Mouse (Mus musculus) ovary, postnatal 36 days (tissue): ENCODE results near the gene Cyp21a1.
"Not testable (repeated sequence)": the region's sequence is repeated elsewhere in the genome, so short reads cannot be mapped to it uniquely, and the experiment has no call there.

Source experiments
- DNase-seq: peaks from one replicate; pipeline ENCODE4 v3.0.0; 2022; ENCODE audit warnings: low spot score, mixed read lengths

Cyp21a1 gene

DNA sequence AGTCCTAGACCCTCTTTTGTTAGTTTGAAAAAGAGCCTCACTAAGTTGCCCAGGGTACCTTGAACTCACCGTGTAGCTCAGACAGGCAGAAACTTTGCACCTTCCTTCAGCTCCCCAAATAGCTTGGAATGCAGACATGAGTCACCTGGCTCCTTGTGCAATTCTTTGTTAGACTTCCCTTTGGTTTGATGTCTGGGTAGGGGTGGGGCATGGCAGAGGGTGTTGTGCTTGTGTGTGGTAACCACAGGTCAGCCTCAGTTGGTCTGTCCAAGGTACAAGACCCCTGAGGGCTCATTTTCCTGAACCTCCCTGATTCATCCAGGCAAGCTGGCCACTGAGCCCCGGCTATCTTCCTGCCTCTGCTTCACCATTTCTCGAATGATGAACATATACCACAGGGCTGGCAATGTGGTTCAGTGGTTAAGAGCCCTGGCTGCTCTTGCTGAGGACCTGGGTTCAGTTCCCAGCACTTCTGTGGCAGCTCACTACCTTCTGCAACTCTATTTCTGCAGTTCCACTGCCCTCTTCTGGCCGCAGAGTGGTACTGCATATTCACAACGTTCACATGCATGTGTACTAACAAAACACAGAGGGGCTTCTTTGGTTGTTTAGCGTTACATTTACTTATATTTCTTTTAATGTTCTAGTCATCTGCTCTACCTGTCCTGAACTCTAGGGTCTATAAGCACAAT lies 656 bp upstream of the Cyp21a1 start:
- DNase-seq, result no peak

DNA sequence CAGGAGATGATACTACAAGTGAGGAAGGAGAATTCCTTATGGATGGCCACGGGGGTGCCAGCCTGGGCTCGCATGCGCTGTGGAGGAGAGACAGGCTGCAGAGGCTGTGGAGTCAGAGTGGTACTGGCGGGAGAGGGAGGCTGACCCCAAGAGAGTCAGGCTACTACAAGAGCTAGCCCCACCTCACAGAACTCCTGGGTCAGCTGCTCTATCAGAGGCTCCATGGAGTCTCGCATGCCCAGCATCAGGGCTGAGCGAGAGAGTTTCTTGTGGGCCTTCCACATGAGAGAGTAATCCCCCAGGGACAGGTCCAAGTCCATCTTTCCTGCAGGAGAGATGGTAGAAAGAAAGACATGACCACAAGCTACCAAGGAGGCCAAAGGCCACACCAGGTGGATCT lies 994 bp downstream of the Cyp21a1 start:
- DNase-seq, result not testable (repeated sequence)

DNA sequence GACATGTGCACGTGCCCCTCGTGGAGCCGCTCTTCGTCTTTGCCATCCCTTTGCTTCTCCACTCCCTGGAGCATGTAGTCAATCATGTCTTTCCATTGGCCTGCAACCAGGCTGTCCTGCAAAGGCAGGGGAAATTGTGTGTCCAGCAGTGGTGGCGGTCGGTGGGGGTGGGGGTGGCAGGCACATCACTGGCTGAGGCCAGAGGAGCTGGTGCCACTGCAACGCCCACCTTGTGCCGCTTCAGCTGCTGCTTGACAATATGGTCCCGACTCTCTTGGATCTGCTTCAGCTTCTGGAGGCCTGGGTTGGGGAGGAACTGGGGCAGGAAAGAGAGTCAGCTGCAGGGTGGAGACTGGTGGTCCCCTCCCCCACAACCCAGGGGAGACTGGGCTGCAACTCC lies 1.6 kb downstream of the Cyp21a1 start:
- DNase-seq, result not testable (repeated sequence)

DNA sequence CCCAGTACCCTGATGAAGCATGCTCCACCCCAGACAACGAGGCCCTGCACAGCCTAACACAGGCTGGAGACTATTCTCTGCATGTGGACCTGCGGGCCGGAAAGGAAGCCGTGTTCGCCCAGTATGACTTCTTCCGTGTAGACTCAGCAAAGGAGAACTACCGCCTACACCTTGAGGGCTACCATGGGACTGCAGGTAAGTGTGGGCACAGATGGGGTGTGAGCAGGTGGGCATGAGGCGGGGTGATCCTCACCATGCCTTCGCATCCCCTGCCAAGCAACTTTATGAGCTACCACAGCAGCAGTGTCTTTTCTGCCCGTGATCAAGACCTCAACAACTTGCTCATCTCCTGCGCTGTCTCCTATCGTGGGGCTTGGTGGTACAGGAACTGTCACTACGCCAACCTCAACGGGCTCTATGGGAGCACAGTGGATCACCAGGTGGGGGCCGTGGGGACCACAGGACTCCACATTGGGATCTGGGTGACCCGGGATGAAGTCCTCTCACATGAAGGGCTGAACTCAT lies 3.5 kb downstream of the Cyp21a1 start:
- DNase-seq, result not testable (repeated sequence)

DNA sequence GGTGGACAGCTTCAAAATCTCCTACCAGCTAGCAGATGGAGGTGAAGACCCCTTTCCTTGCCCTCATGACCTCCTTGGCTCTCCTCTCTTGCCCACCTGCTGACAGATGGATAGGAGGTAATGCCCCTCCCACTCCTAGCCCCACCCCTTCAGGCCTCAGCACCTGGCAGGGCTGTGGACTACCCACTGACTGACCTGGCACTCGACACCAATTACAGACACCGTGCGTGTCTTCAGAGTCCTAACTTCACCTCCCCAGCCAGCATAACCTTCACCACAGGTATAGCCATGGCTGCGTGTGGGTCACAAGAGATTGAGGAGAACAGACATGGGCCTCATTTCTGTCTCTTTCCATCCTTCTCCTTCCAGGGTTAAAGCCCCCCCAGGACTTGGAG lies 4.8 kb downstream of the Cyp21a1 start:
- DNase-seq, result no peak

DNA sequence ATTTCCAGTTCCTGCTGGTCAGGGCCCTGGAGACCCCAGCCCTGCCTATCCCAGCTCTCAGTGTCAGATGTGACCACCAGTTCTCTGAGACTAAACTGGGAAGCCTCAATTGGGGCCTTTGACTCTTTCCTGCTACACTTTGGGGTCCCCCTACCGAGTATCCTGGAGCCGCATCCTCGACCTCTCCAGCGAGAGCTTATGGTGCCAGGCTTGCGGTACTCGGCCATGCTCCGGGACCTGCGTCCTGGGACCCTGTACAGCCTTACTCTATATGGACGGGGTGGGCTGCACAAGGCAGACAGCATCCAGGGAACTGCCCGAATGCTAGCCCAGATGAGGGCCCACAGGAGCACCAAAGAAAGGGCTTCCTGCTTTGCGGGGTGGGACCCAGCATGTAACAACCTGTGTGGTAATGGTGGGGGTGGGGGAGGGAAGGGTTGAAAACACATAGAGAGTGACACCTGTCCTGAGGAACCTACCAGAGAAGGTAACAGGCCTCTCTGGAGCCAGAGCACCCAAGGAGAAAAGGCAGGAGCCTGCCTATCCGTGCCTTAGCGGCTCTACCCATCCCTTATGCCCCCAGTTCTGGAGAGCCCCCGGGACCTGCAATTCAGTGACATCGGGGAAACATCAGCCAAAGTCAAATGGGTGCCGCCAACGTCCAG lies 5.4 kb downstream of the Cyp21a1 start:
- DNase-seq, result no peak

DNA sequence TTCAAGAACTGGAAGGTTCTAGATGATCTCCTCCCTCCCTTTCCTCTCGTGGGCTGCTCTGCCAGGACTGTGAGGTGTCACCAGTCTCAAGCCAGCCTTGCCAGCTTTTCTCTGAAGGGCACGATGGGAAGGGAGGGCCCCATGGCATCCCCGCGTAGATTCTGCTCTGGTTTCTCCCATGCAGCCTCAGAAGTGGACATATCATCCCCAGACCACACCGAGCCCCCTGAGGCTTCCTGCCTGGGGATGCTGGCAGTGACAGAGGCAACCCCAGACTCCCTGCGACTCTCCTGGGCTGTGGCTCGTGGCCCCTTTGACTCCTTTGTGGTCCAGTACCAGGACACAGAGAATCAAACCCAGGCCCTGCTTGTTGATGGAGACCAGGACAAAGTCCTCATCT lies 6.3 kb downstream of the Cyp21a1 start:
- not testable (repeated sequence) for DNase-seq

DNA sequence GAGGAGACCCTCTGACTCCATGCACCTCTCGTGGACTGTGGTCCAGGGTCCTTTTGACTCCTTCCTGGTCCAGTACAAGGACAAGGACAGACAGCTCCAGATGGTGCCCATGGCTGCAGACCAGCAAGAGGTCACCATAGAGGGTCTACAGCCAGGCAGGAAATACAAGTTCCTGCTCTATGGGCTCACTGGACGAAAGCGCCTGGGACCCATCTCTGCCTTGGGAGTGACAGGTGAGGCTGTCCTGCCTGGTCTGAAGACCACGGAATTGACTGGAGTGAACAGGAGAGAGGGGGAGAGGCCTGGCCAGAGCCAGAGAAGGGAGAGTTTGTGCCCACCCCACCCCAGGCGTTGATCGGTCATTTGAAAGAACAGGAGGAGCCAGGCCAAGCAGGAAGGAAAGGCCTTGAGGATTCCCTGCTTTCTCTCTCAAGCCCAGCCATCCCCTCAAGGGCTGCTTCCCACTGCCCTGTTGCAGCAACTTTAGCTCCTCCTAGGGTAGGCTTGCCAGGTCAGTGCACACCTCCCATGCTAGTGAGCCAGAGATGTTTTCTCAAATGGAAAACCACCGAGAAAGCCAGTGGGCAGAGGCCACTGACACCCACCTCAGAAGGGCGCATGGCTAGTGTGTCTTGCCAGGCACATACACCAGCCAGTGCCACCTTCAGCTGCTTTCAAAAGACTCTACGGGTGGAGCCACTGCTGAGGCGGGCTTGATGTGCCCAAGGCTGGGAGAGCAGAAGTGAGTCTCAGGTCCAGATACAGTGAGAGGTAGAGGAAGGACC lies 7.0 kb downstream of the Cyp21a1 start:
- not testable (repeated sequence) for DNase-seq

DNA sequence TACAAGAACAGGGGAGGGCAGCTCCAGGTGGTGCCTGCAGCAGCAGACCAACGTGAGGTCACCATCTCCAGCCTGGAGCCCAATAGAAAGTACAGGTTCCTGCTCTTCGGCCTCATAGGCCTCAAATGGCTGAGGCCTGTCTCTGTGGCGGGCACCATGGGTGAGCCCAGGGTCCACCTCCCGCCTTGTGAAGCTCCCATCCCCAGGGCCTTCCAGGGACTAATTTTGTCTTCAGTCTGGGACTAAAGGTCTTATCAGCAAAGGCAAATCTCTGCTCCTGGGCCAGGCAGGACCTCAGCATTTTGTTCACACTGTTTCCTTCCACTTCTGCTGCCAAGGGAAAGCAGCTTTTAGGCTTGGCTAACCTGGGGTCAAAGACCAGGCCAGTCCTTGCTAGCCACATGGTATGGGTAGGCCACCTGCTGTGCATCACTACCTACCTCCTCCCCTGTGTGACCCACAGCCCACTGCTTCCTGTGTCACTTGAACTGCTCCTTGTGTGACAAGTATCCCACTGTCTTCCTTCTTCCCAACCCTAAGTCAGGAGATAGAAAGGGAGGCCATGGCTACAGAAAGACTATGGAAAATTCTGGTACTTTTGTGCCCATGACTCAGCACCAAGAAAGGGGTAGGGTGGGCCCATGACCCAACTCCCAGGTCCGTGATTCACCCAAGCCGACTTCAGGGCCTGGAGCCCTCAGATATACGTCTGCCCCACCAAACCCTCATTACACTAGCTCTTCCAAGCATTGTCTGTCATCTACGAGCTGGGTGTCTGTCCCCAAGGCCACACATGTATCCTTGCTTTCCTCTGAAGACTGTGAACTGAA lies 7.8 kb downstream of the Cyp21a1 start:
- DNase-seq, result no peak

DNA sequence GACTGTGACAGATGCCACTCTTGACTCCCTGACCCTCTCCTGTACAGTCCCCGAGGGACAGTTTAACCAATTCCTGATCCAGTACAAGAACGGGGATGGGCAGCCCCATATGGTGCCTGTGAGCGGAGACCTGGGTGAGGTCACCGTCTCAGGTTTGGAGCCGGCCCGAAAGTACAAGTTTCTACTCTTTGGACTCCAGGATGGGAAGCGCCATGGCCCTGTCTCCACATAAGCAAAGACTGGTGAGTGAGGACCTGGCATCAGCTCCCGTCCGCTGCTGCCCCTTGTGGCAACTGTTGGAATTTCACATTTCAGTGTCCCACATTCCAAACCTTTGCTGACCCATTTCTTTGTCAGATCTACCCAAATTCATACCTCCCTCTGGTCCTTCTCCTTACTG lies 8.7 kb downstream of the Cyp21a1 start:
- peak; percentile 25 for DNase-seq

DNA sequence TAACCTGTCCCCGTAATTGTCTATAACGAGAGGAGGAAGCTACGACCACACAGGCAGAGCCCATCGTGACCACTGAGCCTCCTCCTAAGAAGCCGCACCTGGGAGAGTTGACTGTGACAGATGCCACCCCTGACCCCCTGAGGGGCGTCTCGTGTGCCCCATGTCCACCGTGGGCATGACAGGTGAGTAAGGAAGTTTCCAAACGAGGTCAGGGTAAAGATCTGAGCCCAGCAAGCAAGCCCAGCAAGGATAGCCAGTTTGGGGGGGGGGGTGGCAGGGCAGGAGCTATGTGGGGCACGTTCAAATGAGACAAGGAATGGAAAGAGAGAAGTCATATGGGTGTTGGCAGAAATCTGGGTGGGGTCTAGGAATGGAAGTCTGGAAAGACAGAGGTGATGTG lies 9.3 kb downstream of the Cyp21a1 start:
- DNase-seq, result no peak

DNA sequence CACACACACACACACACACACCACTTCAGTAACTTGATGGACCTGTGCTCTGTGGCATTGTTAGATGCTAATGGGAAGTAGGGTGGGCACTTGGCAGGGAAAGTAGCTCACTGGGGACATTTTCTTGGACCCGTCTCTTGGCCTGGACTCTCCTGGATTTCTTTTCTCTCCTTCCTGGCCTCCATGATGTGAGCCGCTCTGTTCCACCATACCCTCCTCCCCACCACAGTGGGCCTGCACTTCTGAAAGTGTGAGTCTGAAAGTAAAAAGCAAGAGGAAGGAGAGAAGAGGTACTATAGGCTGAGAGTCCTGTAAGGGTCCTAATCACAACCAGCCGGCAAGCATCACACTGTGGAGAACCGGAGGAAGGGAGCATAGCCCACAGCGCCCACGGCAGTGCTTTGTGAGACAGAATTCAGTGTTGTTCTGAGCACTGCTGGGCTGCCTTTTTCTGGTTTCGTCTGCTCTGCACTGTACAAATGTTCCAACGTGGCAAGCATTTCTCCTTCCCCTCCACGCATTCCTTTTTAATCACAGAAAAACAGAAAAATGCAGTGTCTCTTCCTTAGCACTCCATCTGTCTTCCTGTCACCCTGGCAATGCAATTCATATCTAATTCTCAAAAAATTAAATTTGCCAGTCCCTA lies 26.6 kb downstream of the Cyp21a1 start:
- no peak for DNase-seq

DNA sequence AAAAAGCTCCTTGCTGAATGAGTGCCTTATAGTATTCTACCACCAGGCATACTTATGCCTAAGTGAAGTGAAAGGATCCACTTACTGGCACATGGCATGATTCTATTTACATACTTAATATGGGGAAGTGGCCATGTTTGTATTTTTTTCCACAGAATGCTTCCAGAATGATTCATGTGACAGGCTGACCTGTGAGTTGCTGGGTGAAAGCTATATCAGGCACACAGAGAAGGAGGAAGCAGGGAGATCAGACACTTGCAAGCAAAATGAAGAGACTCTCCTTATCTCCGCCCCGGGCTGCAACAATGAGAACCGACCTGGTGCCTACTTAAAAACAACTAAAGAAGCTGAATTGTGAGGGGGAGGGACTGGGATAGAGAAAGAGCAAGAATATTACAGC lies 42.9 kb downstream of the Cyp21a1 start:
- DNase-seq, result no peak
